Mouse (Mus musculus) layer of hippocampus, adult 9-11 months (tissue): ENCODE results near the gene Uqcr10.
A peak's percentile ranks its signal among the peaks of the same experiment; 100 is the strongest.
"Not testable (repeated sequence)": the region's sequence is repeated elsewhere in the genome, so short reads cannot be mapped to it uniquely, and the experiment has no call there.

Experiments
- DNase-seq: peaks from one replicate; pipeline ENCODE4 v3.0.0; 2022

Gene Uqcr10

DNA sequence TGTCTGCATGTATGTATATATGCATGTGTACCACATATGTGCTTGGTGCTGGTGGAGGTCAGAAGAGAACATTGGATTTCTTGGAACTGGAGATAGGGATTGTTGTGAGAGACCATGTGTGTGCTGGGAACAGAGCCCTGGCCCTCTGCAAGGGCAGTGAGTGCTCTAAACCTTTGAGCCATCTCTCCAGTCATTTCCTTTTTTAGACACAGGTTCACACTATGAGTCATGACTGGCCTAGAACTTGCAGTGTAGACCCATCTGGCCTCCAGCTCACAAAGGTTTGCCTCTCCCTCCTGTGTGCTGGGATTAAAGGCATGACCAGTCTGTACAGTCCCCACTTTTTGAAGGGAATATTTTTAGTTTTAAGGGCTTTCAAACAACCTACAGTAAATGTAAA is 8.7 kb upstream of the Uqcr10 start:
- DNase-seq = no peak

DNA sequence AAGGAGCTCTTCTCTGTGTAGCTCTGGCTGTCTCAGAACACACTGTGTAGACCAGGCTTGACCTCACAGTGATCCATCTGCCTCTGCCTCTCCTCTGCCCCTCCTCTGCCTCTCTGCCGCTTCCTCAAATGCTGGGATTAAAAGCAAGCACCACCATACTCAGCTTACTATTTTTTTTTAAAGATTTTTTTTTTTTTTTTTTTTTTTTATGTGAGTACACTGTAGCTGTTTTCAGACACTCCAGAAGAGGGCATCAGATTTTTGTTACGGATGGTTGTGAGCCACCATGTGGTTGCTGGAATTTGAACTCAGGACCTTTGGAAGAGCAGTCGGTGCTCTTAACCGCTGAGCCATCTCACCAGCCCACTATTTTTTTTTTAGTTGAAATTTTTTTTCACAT is 6.0 kb upstream of the Uqcr10 start:
- DNase-seq = not testable (repeated sequence)

DNA sequence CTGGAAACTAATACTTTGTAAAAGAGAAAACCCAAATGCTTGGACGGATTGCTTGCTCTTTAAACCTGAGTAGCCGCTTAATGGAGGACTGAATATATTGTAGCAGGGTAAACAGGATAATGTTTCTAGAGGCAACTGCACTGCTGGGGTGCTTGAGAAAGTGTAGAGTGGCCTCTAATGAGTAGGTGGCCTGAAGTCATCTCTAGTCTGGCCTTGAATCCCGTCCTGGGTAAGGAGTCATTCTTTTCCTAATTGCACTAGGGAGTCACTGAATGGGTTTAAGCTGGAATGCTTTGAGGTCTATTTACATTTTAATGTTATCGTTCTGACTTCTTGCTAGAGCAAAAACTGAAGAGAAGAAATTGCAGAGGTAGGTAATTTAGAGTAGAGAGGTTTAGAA is 1.0 kb upstream of the Uqcr10 start:
- no peak for DNase-seq

DNA sequence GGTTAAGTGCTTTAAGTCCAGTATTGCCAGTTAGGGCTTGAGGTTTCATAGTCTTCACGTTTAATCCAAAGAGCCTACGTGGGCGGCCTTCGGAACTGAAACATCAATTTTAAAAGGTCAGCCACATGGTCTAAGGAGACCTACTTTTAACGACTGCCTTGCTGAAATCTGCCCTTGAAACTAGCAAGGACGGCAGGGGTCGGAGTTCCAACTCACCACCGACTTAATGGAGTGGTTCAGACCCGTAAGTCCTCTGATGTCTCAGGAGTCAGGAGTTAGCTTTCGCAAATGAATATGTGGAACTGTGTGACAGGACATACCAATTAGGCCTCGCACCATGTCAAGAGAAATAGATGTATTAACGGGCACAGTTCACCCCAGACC is 462 bp downstream of the Uqcr10 start:
- DNase-seq = no peak

DNA sequence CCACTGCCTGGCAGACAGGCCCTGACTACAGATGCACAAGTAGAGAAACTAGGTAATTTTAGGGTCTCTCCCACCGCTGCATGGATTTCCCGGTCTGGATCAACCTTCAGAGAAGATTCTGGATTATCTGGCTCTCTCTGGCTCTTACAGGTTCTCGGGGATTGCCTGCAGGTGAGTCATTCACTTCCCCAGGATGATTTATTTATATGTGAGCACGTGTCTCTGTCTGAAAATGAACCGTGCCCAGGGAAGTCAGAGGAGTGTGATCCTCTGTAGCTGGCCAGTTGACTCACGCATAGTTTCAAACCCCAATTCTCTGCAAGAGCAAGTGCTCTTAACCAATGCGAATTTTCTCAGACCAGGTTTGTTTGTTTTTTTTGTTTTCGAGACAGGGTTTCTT is 3.4 kb downstream of the Uqcr10 start:
- DNase-seq = no peak

DNA sequence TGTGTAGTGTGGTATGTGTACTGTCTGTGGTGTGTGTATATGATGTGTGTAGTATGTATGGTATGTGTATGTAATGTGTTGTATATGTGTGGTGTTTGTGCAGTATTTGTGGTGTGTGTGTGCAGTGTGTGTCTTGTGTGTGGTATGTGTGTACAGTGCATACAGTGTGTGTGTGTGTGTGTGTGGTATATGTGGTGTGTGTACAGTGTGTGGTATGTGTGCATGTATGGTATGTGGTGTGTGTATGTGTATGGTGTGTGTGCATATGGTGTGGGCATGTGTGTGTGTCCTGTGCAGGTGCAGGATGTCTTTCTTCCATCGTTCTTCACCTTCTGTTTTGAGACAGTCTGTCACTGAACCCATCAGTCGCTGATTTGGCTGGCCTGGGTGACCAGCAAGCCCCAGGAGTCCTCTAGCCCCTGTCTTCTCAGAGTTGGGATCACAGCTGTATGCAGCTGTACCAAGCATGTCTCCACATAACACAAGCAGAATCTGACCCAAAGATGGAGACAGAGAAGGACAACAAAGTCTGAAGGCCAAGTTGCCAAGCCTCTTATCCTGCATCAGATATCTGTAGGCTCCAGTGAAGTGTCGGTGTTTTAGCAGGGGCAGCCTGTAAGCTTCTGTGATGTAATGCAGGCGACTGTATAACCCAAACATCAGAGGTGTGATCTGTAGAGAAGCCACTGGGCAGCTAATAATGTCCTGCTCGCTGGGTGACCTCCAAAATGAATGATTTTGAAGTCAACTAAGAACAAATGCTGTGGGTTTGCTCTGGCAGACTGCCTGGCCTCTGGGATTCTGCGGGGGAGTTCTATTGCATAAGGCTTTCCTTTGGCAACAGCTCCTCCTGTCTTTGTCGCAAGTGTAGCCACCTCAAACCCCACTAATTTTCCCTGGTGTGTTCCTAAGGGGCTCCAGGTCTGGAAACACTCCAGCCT is 6.8 kb downstream of the Uqcr10 start:
- DNase-seq = peak; percentile 72

DNA sequence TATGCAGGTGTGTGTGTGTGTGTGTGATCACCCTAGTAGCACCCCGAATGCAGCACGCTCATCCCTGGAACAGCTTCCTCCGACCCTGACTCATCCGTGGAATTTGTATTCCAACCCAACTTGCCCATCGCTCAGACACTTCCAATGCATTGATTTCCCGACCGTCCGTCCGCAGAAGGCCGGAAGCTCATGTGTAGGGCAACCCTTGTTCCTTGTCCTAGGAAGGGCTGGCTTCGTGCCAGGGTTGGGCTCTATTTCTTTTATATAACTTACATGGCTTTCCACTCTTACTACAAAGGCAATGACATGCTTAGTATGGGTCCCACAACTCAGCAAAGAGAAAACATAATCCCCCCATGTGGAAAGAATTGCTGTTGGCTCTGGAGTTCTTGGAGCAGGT is 12.0 kb downstream of the Uqcr10 start:
- no peak for DNase-seq

DNA sequence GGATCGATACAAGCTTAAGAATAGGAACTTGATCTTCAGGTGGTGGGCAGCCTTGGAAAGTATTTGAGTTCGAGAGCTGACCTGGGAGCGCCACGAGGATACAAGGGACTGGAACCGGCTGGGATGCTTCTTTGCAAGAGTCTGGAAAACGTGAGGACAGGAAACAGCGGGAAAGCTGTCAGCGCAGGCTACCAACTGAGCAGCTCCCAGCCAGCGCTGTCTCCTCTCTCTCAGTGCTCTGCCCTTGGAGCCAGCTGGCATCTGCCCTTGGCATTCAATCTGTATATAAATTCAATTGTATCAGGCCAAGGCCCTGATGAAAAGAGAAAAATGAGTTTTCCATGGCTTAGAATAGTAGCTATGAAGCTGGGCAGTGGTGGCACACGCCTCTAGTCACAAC is 12.9 kb downstream of the Uqcr10 start:
- DNase-seq = peak; percentile 56

DNA sequence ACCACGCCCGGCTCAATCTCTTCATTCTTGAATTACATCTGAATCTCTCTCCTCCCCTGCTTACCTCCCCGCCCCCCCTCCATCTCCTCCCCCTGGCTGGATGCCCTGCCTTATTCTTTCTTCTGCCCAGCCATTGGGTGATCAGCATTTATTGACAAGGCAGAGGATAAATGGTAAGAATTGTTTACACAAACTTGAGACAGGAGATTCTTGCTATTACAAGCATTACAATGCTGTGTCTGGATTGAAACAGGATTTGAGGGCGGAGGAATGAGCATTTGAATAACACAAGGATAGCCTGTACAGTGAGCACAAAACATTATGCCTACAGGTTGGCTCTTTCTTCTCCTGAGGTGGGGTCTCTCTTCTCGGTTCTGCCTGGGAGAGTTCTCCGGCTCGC is 13.8 kb downstream of the Uqcr10 start:
- no peak for DNase-seq

DNA sequence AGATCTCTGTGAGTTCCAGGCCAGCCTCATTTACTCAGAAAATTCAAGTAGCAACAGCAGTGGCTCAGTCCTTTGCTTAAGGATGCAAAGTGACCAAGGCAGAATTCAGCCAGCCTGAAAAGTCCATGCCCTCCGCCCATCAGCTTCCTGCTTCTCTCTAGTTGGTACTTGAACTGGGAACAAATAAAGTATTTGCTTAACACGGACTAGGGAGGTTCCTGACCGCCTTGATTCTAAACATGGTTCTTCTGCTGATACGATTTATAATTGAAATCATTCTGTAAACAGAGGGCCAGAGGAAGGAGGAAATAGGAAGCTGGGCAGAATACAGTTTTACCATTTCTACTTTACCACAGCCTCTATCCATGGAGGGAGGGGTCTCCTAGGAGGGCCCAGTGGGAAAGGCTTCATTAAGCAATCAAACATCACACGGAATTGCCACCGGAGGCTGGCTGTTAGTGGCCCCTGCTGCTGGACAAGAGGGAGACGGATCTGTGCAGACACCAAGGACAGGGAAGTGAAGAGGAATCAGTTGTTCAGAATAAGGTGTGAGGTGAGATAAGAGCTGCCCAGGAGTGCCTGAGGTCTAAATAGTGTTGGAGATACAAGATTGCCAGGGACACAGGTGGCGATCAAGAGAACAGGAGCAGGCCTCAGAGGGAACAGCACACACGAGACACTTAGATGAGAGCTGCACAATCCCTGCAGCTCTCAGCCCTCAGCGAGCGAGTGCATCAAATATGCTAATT is 15.3 kb downstream of the Uqcr10 start:
- DNase-seq = no peak

DNA sequence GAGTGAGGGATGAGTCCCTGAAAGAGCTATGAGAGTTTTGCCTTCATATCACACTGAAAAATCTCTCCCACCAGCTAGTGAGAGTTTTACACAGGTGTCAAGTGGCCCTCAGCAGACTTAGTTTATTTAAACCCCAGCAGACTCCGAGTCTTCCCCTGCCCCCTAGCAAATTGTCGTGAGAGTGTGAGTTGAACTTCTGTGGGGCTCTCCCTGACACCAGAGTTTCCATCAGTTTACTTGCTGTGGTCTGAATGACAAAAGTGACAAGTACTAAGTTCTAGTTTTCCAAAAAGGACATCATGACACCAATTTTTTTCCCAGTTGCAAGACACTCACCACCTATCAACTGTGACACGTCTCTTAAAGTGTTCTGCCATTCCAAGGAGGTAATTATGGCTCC is 16.3 kb downstream of the Uqcr10 start:
- DNase-seq = no peak

DNA sequence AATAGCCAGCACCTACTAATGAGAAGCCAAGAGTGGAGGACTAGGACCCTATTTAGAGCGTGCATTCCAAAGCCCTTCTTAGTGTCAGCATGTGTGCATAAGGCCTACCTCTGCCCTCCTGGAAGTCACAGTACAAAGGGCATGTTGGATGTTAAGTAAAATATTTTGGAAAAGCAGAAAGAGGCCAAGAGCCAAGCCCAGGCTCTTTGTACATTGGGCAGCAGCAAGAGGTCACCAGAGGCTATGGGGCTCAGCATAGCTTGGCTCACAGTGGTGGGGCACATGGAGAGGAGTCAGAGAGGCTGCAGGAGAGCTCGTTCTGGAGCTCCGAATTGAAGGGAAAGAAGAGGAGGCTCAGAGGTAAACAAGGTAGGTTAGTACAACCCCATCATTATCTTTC is 17.1 kb downstream of the Uqcr10 start:
- no peak for DNase-seq

DNA sequence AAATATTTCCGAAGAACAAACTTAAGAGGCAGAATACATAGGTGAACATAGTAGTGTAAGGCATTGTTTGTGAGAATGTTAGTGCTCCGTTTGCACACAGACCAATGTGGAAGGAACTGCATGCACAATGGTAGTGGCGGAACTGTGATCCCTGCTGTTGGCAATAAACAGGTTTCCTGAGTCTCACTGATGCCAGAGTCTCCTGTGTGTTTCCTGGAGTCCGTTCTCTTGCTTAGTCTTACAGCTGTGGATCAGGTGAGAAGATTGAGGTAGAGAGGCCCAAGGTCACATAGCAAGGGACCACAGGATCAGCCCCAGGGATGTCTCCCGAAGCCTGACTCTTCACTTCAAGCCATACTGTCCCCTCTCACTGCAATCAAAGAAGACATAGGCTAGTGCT is 18.6 kb downstream of the Uqcr10 start:
- no peak for DNase-seq

DNA sequence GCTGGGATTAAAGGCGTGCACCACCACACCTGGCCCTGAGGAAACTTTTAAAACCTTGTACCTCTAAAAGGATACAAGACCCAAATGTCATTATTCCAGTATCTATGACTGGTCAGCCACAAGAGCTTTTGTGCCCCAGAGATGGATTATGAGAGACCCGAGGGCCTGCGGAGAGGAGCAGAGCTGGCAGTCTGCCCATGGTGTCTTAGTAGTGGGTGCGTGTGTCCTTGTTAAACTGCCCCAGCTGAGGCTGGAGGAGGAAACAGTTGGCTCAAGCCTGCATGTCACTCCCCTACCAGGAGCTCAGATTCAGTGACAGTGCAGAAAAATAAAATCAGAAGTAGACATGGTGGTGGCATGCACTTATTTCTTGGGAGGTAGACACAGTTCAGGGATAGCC is 19.1 kb downstream of the Uqcr10 start:
- no peak for DNase-seq

DNA sequence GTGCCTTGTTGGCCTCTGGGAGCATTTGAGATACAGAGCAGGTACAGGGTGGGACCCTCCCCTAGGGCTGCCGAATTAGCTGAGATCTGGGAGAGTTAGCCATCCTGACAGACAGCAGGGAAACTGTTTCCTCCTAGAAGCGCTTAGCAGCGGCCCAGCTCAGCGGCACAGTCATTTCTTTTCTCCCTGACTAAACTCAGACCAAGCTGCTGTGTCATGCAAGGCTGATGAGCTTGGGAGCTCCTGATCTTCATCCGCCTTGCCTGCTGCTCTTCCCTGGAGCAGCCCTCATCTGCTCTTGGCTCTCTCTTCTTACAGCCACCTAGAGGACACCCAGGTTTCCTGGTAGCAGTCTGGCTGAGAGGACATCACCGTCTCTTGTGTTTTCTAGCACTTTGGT is 20.0 kb downstream of the Uqcr10 start:
- DNase-seq = no peak

DNA sequence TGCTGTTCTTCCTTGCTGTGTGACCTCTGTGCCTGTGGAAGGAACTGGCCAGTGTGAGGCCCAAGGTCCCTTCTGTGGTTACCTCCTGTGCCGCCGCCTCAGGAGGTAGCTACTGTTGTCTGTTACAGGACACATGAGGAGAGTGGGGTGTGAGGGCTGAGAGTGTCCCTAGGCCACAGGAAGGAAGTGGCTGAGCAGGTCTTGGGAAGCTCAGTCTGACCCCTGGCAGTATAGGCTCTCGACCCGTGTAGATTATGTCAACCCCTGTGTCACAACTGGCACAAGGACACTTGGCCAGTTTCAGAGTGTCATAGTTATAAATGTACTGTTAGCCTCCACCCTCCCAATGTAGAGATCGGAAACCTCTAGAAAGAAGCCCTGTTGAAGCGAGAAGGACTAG is 20.6 kb downstream of the Uqcr10 start:
- DNase-seq = no peak

DNA sequence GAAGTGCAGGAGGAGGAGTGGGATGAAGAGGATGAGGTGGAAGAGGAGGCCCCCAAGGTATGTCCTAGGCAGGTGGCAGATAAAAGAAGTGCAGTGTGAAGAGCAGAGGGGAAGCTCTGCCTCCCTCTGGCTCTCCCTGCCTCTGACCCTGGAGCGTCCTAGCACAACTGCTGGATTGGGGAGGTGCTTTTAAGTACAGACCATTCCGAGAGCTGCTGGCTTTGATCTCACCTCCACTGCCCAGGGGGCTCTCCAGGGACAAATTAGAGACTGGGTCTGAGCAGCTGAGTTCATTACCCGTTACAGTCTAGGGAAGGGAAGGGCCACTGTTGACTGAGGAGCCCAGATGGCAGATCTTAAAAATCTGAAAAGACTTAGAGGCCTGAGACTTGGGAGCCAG is 24.0 kb downstream of the Uqcr10 start:
- no peak for DNase-seq

DNA sequence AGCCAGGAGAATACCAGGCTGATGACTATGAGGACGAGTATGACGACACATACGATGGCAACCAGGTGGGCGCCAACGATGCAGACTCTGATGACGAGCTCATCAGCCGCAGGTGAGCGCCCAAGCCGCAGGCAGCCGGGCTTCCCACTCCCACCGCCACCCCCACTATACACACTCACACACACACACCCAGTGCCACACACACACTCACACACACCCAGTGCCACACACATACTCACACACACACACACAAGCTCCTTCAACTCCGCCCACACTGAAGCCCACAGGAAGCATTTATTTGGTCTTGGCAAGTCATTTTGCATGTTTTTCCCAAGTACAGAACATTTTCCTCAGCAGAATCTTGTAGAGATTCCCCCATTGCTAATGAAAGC is 24.7 kb downstream of the Uqcr10 start:
- peak; percentile 45 for DNase-seq

DNA sequence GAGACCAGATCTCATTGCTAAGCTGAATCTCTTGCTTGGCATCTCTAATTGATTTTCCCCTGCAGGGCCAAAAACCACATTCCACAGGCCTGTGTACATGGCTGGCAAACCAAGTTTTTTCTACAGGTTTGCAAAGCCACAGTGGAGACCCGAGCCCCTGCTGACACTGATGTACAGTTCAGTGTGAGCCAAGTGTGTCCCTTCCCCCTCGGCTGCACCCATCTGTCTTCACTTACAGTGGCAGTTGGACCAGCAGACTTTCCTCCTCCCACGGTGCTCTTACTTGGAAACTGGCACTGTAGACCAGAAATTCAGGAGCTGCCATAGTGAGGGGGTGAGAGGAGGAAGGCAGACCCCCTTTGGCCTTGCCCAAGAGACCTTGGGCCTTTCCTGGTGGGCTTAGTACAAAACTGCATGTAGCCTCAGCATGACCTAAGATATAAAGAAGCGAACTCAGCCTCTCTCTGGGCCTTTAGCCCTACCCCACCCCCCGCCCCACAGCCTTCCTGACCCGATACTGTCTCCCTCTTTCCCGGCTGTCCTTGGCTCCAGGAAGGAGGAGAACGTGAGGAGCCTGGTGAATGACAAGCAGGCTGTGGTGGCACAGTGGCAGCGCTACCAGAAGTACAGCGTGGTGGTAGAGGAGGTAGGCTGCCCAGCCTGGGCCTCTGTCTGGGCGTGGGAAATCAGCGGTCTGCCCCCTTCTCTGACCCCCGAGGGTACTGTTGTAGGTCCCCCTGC is 25.3 kb downstream of the Uqcr10 start:
- peak; percentile 86 for DNase-seq

DNA sequence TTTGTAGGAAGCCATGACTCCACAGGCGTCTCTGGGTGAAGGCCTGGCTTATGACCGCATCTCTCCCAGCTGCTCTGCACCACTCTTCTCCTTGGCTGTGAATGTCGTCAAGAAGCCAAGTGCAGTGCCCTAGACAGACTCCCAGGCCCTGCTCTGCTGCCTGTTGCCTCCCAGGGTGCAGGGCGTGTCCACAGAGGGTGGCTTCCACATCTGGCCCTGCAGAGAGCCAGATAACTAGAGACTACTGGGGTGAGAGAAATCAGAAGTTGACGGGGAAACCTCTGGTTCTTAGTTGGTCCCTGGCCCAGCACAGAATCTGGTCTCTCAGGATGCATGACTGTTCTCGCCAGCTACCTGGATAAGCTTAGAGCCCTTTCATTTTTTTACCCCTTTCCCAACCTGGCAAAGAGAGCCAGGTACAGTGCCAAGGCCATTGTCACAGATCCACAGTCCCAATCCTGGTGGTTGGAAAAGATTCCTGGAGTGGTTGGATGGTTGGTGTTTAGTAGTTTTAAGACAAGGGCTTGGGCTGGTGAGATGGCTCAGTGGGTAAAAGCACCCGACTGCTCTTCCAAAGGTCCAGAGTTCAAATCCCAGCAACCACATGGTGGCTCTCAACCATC is 26.8 kb downstream of the Uqcr10 start:
- no peak for DNase-seq

DNA sequence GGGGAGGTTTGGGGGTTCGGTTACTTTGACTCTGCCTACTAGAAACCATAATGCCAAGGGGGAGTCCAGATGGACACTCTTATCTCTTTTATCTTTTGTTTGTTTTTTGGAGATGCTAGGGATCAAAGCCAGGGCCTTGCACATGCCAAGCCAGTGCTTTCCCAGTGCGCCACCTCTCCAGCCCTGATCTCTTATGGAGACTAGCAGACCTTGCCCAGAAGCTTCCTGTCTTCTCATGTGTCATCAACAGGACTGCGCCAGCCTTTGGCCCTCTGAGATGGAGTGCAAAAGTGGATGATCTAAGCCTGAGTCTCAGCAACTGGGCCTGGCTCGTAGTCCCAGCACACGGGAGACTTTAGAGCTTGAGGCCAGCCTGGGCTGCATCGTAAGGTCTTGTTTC is 28.4 kb downstream of the Uqcr10 start:
- DNase-seq = no peak

DNA sequence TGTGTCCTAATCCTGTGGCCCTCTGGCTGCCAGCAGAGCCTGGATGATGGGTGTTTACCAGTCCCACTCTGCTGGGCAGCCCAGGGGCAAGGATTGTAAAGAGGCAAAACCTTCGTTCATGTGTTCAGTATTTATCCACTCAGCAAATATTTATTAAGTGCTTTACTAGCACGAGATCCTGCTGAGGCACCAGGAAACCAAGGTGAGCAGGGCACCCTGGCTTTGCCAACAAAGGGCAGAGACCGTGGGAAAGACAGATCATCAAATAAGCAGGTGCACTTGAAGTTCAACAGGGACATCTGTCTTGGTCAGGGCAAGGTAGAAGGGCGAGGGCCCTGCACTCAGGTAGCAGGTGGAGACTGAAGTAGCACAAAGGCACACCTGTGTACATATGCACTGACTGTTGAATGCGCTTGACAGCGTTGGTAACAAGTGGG is 29.0 kb downstream of the Uqcr10 start:
- DNase-seq = no peak

DNA sequence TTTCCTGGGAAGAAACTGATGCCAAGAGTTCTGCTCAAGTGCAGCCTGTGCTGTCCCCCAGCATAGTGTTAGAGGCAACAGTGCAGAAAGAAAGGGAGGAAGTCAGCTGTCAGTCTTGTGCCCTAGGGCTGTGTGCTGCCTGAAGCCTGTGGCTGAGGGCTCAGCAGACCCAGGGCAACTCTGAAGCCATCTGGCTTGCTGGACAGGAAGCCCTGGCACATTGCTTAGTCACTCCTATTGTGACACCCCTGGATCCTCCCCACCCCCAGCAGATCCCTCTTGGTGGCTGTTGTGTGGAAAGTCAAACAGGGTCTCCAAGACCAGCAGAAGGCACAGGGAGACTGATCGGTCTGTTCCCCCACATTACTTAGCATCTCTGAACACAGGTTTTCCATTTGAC is 29.5 kb downstream of the Uqcr10 start:
- DNase-seq = peak; percentile 52
